Mouse (Mus musculus) embryonic fibroblast, embryonic 13.5 days (primary cell): ENCODE results near the gene Galnt7.

Experiments used
- CTCF ChIP-seq: IDR thresholded peaks from 2 replicates; pipeline ENCODE4 v1.5.1; 2011; ENCODE audit warnings: mild to moderate bottlenecking, control low read depth, low read length, moderate library complexity, borderline replicate concordance; ENCODE audit not compliant: insufficient read depth
- POLR2A ChIP-seq: IDR thresholded peaks from 2 replicates; pipeline ENCODE4 v1.6.1; 2011; ENCODE audit warnings: low read depth, mild to moderate bottlenecking, control low read depth, low read length, moderate library complexity

- TF ChIP-seq POLR2A (no peak), CTCF (no peak)
Measured at GRCm38 (mm10) chr8:57638925-57639324, 13.9 kb downstream of the Galnt7 start.
